Mouse (Mus musculus) cortical plate, adult 2 months (tissue): Measurements from ENCODE around the gene Vmac.

ENCODE experiments used
- CTCF ChIP-seq: fragments of 200-500 bp; IDR thresholded peaks from 2 replicates; pipeline ENCODE4 v1.5.1; 2011; ENCODE audit warnings: mild to moderate bottlenecking, control low read depth, low read length; ENCODE audit not compliant: insufficient read depth; ENCODE audit errors: extremely low read depth
- POLR2A ChIP-seq: fragments of 200-500 bp; IDR thresholded peaks from 2 replicates; pipeline ENCODE4 v1.6.1; 2011; ENCODE audit warnings: mild to moderate bottlenecking, low read length, control low read depth; ENCODE audit not compliant: insufficient read depth; ENCODE audit errors: extremely low read depth

DNA sequence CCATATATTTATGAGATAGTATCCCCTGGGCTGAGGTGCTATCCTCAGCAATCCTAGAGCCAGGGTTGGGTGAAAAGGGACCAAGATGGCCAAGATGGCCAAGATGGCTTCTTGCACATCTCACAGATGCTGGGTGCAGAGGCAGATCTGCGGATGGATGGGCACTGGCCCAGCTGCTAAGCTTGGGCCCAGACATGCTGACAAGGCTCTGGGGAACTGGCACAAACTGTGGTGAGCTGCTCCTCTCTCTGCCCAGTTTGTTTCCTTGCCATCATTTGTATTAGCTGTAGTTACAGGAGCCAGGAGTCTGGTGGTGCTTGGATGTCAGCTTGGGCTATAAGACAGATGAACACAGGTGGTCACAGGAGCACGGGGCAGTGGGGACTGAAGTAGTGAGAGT is 33.2 kb downstream of the Vmac start:
- TF ChIP-seq CTCF (no peak), POLR2A (no peak)
